Mouse (Mus musculus) thymus, postnatal 36 days (tissue): ENCODE data around the gene Slco4a1.

Source experiments
- DNase-seq, 2 experiments: peaks; one replicate each; pipeline ENCODE4 v3.0.0; 2022; ENCODE audit warnings: mixed read lengths in 2 of 2

Gene Slco4a1

GRCm38 (mm10) chr2:180455723-180456698, at the start of gene Slco4a1:
Gene Slco4a1, plus strand, starts transcription at chr2:180456245.
- DNase-seq, result peak; percentile 93

GRCm38 (mm10) chr2:180408410-180408809, 47.6 kb upstream of the Slco4a1 start:
- DNase-seq, result no peak

GRCm38 (mm10) chr2:180410432-180410831, 45.6 kb upstream of the Slco4a1 start:
- DNase-seq, result no peak

GRCm38 (mm10) chr2:180411013-180411412, 45.0 kb upstream of the Slco4a1 start:
- no peak for DNase-seq

- no peak for DNase-seq
These were observed 40.4 kb upstream of the Slco4a1 start for GRCm38 (mm10) chr2:180415627-180416026.

- DNase-seq, result no peak
These were observed 38.3 kb upstream of the Slco4a1 start for GRCm38 (mm10) chr2:180417731-180418130.

- no peak for DNase-seq
These were observed 35.4 kb upstream of the Slco4a1 start for GRCm38 (mm10) chr2:180420641-180421040.

- no peak for DNase-seq
These were observed 30.9 kb upstream of the Slco4a1 start for GRCm38 (mm10) chr2:180425115-180425514.

GRCm38 (mm10) chr2:180427073-180427472, 29.0 kb upstream of the Slco4a1 start:
- DNase-seq, result no peak

GRCm38 (mm10) chr2:180428331-180428730, 27.7 kb upstream of the Slco4a1 start:
- DNase-seq, result no peak

GRCm38 (mm10) chr2:180430648-180431047, 25.4 kb upstream of the Slco4a1 start:
- DNase-seq, result no peak

- DNase-seq, result peak; percentile 81 to 86
These were observed 23.9 kb upstream of the Slco4a1 start for GRCm38 (mm10) chr2:180432042-180432668.

- peak in 1 of 2 experiments; percentile 44 for DNase-seq
These were observed 23.3 kb upstream of the Slco4a1 start for GRCm38 (mm10) chr2:180432751-180433150.

- DNase-seq, result no peak
These were observed 22.7 kb upstream of the Slco4a1 start for GRCm38 (mm10) chr2:180433350-180433749.

GRCm38 (mm10) chr2:180435341-180435926, 20.6 kb upstream of the Slco4a1 start:
- DNase-seq, result peak in 1 of 2 experiments; percentile 33

GRCm38 (mm10) chr2:180437149-180437864, 18.7 kb upstream of the Slco4a1 start:
- DNase-seq, result peak; percentile 37 to 57

- DNase-seq, result no peak
These were observed 16.3 kb upstream of the Slco4a1 start for GRCm38 (mm10) chr2:180439791-180440190.

GRCm38 (mm10) chr2:180440596-180441332, 15.3 kb upstream of the Slco4a1 start:
- no peak for DNase-seq

GRCm38 (mm10) chr2:180442061-180442460, 14.0 kb upstream of the Slco4a1 start:
- DNase-seq, result no peak

GRCm38 (mm10) chr2:180443861-180444260, 12.2 kb upstream of the Slco4a1 start:
- DNase-seq, result no peak

- DNase-seq, result peak in 1 of 2 experiments; percentile 30
These were observed 10.9 kb upstream of the Slco4a1 start for GRCm38 (mm10) chr2:180444957-180445785.
